Mouse (Mus musculus): Measurements from ENCODE around the gene Ccnb2.
"Not testable (repeated sequence)": the region's sequence is repeated elsewhere in the genome, so short reads cannot be mapped to it uniquely, and the experiment has no call there.

Gene Ccnb2

GRCm38 (mm10) chr9:70421257-70422056, at the start of gene Ccnb2:
Ccnb2 (minus strand) TSS chr9:70421547.
- DNase-seq = peak; percentile 73 to 86

- DNase-seq = not testable (repeated sequence)
These were observed 41.7 kb upstream of the Ccnb2 start for GRCm38 (mm10) chr9:70463091-70463490.

GRCm38 (mm10) chr9:70452371-70452770, 31.0 kb upstream of the Ccnb2 start:
- DNase-seq = no peak

GRCm38 (mm10) chr9:70449072-70449471, 27.7 kb upstream of the Ccnb2 start:
- no peak for DNase-seq

- DNase-seq = no peak
These were observed 18.6 kb upstream of the Ccnb2 start for GRCm38 (mm10) chr9:70439959-70440358.

GRCm38 (mm10) chr9:70422661-70423060, 1.3 kb upstream of the Ccnb2 start:
- no peak for DNase-seq

- DNase-seq = peak in 1 of 2 experiments; percentile 24
These were observed 4.9 kb downstream of the Ccnb2 start for GRCm38 (mm10) chr9:70416412-70416811.

GRCm38 (mm10) chr9:70413038-70413437, 8.3 kb downstream of the Ccnb2 start:
- DNase-seq = no peak

GRCm38 (mm10) chr9:70410668-70411067, 10.7 kb downstream of the Ccnb2 start:
- no peak for DNase-seq

GRCm38 (mm10) chr9:70409743-70410142, 11.6 kb downstream of the Ccnb2 start:
- DNase-seq = no peak

- no peak for DNase-seq
These were observed 12.6 kb downstream of the Ccnb2 start for GRCm38 (mm10) chr9:70408791-70409190.

GRCm38 (mm10) chr9:70406596-70406995, 14.8 kb downstream of the Ccnb2 start:
- no peak for DNase-seq

GRCm38 (mm10) chr9:70401937-70402539, 19.3 kb downstream of the Ccnb2 start:
- DNase-seq = no peak

- no peak for DNase-seq
These were observed 25.3 kb downstream of the Ccnb2 start for GRCm38 (mm10) chr9:70396083-70396482.

- no peak for DNase-seq
These were observed 25.7 kb downstream of the Ccnb2 start for GRCm38 (mm10) chr9:70395617-70396016.

GRCm38 (mm10) chr9:70392563-70392907, 28.8 kb downstream of the Ccnb2 start:
- no peak for DNase-seq

GRCm38 (mm10) chr9:70391660-70392562, 29.4 kb downstream of the Ccnb2 start:
- no peak for DNase-seq

GRCm38 (mm10) chr9:70391042-70391441, 30.3 kb downstream of the Ccnb2 start:
- no peak for DNase-seq

- DNase-seq = no peak
These were observed 31.8 kb downstream of the Ccnb2 start for GRCm38 (mm10) chr9:70389548-70389947.

- no peak for DNase-seq
These were observed 33.8 kb downstream of the Ccnb2 start for GRCm38 (mm10) chr9:70387410-70388119.

GRCm38 (mm10) chr9:70384958-70385728, 36.2 kb downstream of the Ccnb2 start:
- no peak for DNase-seq

- no peak for DNase-seq
These were observed 36.9 kb downstream of the Ccnb2 start for GRCm38 (mm10) chr9:70384494-70384893.
